Mouse (Mus musculus) liver, postnatal 0 days (tissue): ENCODE measurements around the gene Tubb2a. TPM values are rescaled to one million over a fixed set of nuclear protein-coding genes. Genes with fewer than 3 reads are reported as not detected.

Experiments
- ATAC-seq: fragments of 200-750 bp; cut with Nextera tagmentation; 2 replicates; pipeline ENCODE4 v1.8.0; 2017; ENCODE audit warnings: mild to moderate bottlenecking, moderate library complexity
- DNase-seq: peaks from one replicate; pipeline ENCODE4 v3.0.0-alpha.2; 2016
- H3K27ac ChIP-seq: fragments of 300-500 bp; sonication (generic); 2 replicates; pipeline ENCODE4 v1.5.1; 2014; ENCODE audit warnings: antibody characterized with exemption, moderate library complexity, mild to moderate bottlenecking, low read depth
- H3K27me3 ChIP-seq: fragments of 300-500 bp; sonication (generic); 2 replicates; pipeline ENCODE4 v1.6.1; 2014; ENCODE audit warnings: low read length, control low read depth, mixed read lengths; ENCODE audit not compliant: insufficient read depth
- H3K36me3 ChIP-seq: fragments of 300-500 bp; sonication (generic); replicated peaks from 2 replicates; pipeline ENCODE4 v1.6.1; 2014; ENCODE audit warnings: mild to moderate bottlenecking, control low read depth, low read length, moderate library complexity, mixed read lengths; ENCODE audit not compliant: insufficient read depth
- H3K4me1 ChIP-seq: fragments of 300-500 bp; sonication (generic); 2 replicates; pipeline ENCODE4 v1.6.1; 2014; ENCODE audit warnings: antibody characterized with exemption, mild to moderate bottlenecking, control low read depth; ENCODE audit not compliant: insufficient read depth
- H3K4me2 ChIP-seq: fragments of 300-500 bp; sonication (generic); 2 replicates; pipeline ENCODE4 v1.6.1; 2014; ENCODE audit warnings: low read depth, mild to moderate bottlenecking, low read length, moderate library complexity, mixed read lengths
- H3K4me3 ChIP-seq: fragments of 300-500 bp; sonication (generic); 2 replicates; pipeline ENCODE4 v1.5.1; 2014; ENCODE audit warnings: low read depth, low read length
- H3K9ac ChIP-seq: fragments of 300-500 bp; sonication (generic); replicated peaks from 2 replicates; pipeline ENCODE4 v1.6.1; 2014; ENCODE audit warnings: mild to moderate bottlenecking, moderate library complexity
- H3K9me3 ChIP-seq: fragments of 300-500 bp; sonication (generic); 2 replicates; pipeline ENCODE4 v1.6.1; 2016; ENCODE audit warnings: mild to moderate bottlenecking, control low read depth, low read length, mixed read lengths
- CTCF ChIP-seq: sonication (generic); IDR thresholded peaks from 2 replicates; pipeline ENCODE4 v1.5.1; 2016; ENCODE audit warnings: antibody characterized with exemption, low read depth
- EP300 ChIP-seq: IDR thresholded peaks from 2 replicates; pipeline ENCODE4 v1.6.1; 2016; ENCODE audit warnings: antibody characterized with exemption, low read depth, mild to moderate bottlenecking
- WGBS: fragments of 180-500 bp; shearing (Covaris S2); extraction: QIAGEN DNeasy Blood & Tissue Kit; methylation state at CpG from one replicate; pipeline ENCODE4 v1.1.7; 2014; ENCODE audit not compliant: insufficient replicate concordance; 5-methylcytosine and 5-hydroxymethylcytosine counted together
- polyA plus RNA-seq: library from polyadenylated mRNA; unstranded; fragments of >200 nt; fragmentation: Nextera tagmentation; extraction: Ambion mirVana; gene quantifications from 2 replicates; pipeline ENCODE4 v1.2.1, GENCODE M21; 2015

Tubb2a gene
- polyA plus RNA-seq, 1 experiment from 2014 or later = 64.7 TPM

GRCm38 (mm10) chr13:34066351-34066750 lies 11.5 kb downstream of the Tubb2a start:
- 0 out of 2 replicates have a peak, but pooled peaks cover 3% of the 10 kb centered on the region for H3K36me3 ChIP-seq
- H3K9me3 ChIP-seq = no peaks in the 10 kb centered on the region
- no peak for TF ChIP-seq CTCF
- TF ChIP-seq EP300 = no peak
- DNase-seq = no peak
- H3K27ac ChIP-seq = no peak overlapping the region
- no peak overlapping the region for H3K9ac ChIP-seq
- no peak overlapping the region for H3K4me2 ChIP-seq
- H3K4me3 ChIP-seq = no peak overlapping the region
- no peak for ATAC-seq
- WGBS = 61% methylated on average over 1 of the region's 1 CpGs
- H3K4me1 ChIP-seq = peaks cover 6% of the 10 kb centered on the region
- no peaks in the 10 kb centered on the region for H3K27me3 ChIP-seq

- 84% methylated on average over 10 of the region's 10 CpGs for WGBS
- Histone ChIP-seq H3K4me1 (no peaks in the 10 kb centered on the region), H3K36me3 (peaks cover 15% of the 10 kb centered on the region), H3K9me3 (no peaks in the 10 kb centered on the region), H3K4me2 (no peak overlapping the region), H3K27ac (no peak overlapping the region), H3K27me3 (no peaks in the 10 kb centered on the region), H3K9ac (no peak overlapping the region), H3K4me3 (no peak overlapping the region)
- no peak for ATAC-seq
- TF ChIP-seq EP300 (no peak), CTCF (no peak)
- DNase-seq = no peak
These were observed 15.3 kb downstream of the Tubb2a start for GRCm38 (mm10) chr13:34062466-34062865.

- TF ChIP-seq EP300 (no peak), CTCF (no peak)
- Histone ChIP-seq H3K27ac (no peak overlapping the region), H3K27me3 (no peaks in the 10 kb centered on the region), H3K4me2 (no peak overlapping the region), H3K4me3 (no peak overlapping the region), H3K9me3 (no peaks in the 10 kb centered on the region), H3K9ac (no peak overlapping the region), H3K4me1 (no peaks in the 10 kb centered on the region), H3K36me3 (peaks cover 21% of the 10 kb centered on the region)
- WGBS = 85% methylated on average over 9 of the region's 9 CpGs
- ATAC-seq = no peak
- no peak for DNase-seq
These were observed 17.7 kb downstream of the Tubb2a start for GRCm38 (mm10) chr13:34060061-34060460.

- H3K4me1 ChIP-seq = no peaks in the 10 kb centered on the region
- H3K27ac ChIP-seq = no peak overlapping the region
- H3K9me3 ChIP-seq = no peaks in the 10 kb centered on the region
- no peak for TF ChIP-seq EP300
- no peak for TF ChIP-seq CTCF
- H3K27me3 ChIP-seq = no peaks in the 10 kb centered on the region
- H3K4me2 ChIP-seq = no peak overlapping the region
- no peak overlapping the region for H3K4me3 ChIP-seq
- DNase-seq (no peak), ATAC-seq (no peak)
- 81% methylated on average over 1 of the region's 1 CpGs for WGBS
- no peak overlapping the region for H3K9ac ChIP-seq
- H3K36me3 ChIP-seq = peaks cover 18% of the 10 kb centered on the region
These were observed 20.6 kb downstream of the Tubb2a start for GRCm38 (mm10) chr13:34057252-34057651.

- H3K4me1 ChIP-seq = peaks cover 3% of the 10 kb centered on the region; the same call in 1 of the 2 replicates
- peaks cover 19% of the 10 kb centered on the region for H3K36me3 ChIP-seq
- no peak overlapping the region for H3K4me2 ChIP-seq
- DNase-seq = peak; percentile 34
- 59% methylated on average over 3 of the region's 3 CpGs for WGBS
- ATAC-seq = peak; percentile 82
- H3K9me3 ChIP-seq = no peaks in the 10 kb centered on the region
- H3K27ac ChIP-seq = peak overlapping the region; percentile 98
- no peak overlapping the region for H3K9ac ChIP-seq
- no peak overlapping the region for H3K4me3 ChIP-seq
- no peaks in the 10 kb centered on the region for H3K27me3 ChIP-seq
- TF ChIP-seq CTCF (no peak), EP300 (peak; percentile 45; the same call in 1 of the 2 replicates)
These were observed 22.8 kb downstream of the Tubb2a start for GRCm38 (mm10) chr13:34054983-34055382.

- H3K4me3 ChIP-seq = no peak overlapping the region
- peak overlapping the region; percentile 98 for H3K27ac ChIP-seq
- peak; percentile 59 for DNase-seq
- no peak overlapping the region for H3K4me2 ChIP-seq
- no peaks in the 10 kb centered on the region for H3K9me3 ChIP-seq
- peaks cover 3% of the 10 kb centered on the region; the same call in 1 of the 2 replicates for H3K4me1 ChIP-seq
- WGBS = 65% methylated on average over 4 of the region's 4 CpGs
- H3K36me3 ChIP-seq = peaks cover 19% of the 10 kb centered on the region
- TF ChIP-seq EP300 = no peak
- TF ChIP-seq CTCF = no peak
- peak overlapping the region; percentile 31 for H3K9ac ChIP-seq
- ATAC-seq = peak; percentile 88
- H3K27me3 ChIP-seq = no peaks in the 10 kb centered on the region
These were observed 23.4 kb downstream of the Tubb2a start for GRCm38 (mm10) chr13:34054391-34054790.
